Mouse (Mus musculus) cerebellum, adult 2 months (tissue): Measurements from ENCODE around the gene Mpzl2. TPM values are rescaled to one million over a fixed set of nuclear protein-coding genes. Genes with fewer than 3 reads are reported as not detected.

Source experiments
- DNase-seq, 2 experiments: peaks; one replicate each; pipeline ENCODE4 v3.0.0; 2021
- H3K27ac ChIP-seq: fragments of 200-500 bp; 2 replicates; pipeline ENCODE4 v1.5.1; 2012; ENCODE audit warnings: low read length, control low read depth, inconsistent platforms; ENCODE audit not compliant: insufficient read depth
- H3K27me3 ChIP-seq: fragments of 200-500 bp; 2 replicates; pipeline ENCODE4 v1.6.1; 2012; ENCODE audit warnings: inconsistent platforms, mild to moderate bottlenecking, low read length, moderate library complexity; ENCODE audit not compliant: control insufficient read depth, insufficient read depth
- H3K4me1 ChIP-seq: fragments of 200-500 bp; 2 replicates; pipeline ENCODE4 v1.6.1; 2011; ENCODE audit warnings: low read length; ENCODE audit not compliant: control insufficient read depth, insufficient read depth
- H3K4me3 ChIP-seq: fragments of 200-500 bp; replicated peaks from 2 replicates; pipeline ENCODE3; 2011; ENCODE audit warnings: mild to moderate bottlenecking, low read depth, low read length, control low read depth; ENCODE audit not compliant: insufficient read depth
- CTCF ChIP-seq: fragments of 200-500 bp; IDR thresholded peaks from 2 replicates; pipeline ENCODE4 v1.5.1; 2011; ENCODE audit warnings: low read depth, mild to moderate bottlenecking, control low read depth, low read length, moderate library complexity, borderline replicate concordance; ENCODE audit not compliant: insufficient read depth
- POLR2A ChIP-seq: fragments of 200-500 bp; IDR thresholded peaks from 2 replicates; pipeline ENCODE4 v1.6.1; 2011; ENCODE audit warnings: low read length, control low read depth, borderline replicate concordance; ENCODE audit not compliant: insufficient read depth
- WGBS: fragments of 180-500 bp; shearing (Covaris S2); methylation state at CpG from one replicate; pipeline ENCODE4 v1.1.7; 2018; 5-methylcytosine and 5-hydroxymethylcytosine counted together
- polyA plus RNA-seq: library from polyadenylated mRNA; depleted of rRNA; stranded (reverse); fragments of >200 nt; gene quantifications from 2 replicates; pipeline ENCODE4 v1.2.3, GENCODE M21; 2012; rRNA removed

Mpzl2 gene
- polyA plus RNA-seq, 1 experiment: 1.1 TPM

GRCm38 (mm10) chr9:45095149-45095937 is 55.7 kb downstream of the Mpzl2 start:
- no peak overlapping the region for H3K4me3 ChIP-seq
- no peak for TF ChIP-seq POLR2A
- TF ChIP-seq CTCF: no peak
- 83% methylated on average over 6 of the region's 6 CpGs for WGBS

GRCm38 (mm10) chr9:45097877-45098276 is 58.3 kb downstream of the Mpzl2 start:
- no peak for DNase-seq
- H3K4me1 ChIP-seq: no peaks in the 10 kb centered on the region
- H3K27ac ChIP-seq: no peak overlapping the region
- 75% methylated on average over 5 of the region's 5 CpGs for WGBS
- H3K27me3 ChIP-seq: no peaks in the 10 kb centered on the region; the same call in 1 of the 2 replicates
- no peak overlapping the region for H3K4me3 ChIP-seq
- TF ChIP-seq CTCF (no peak), POLR2A (no peak)

More at GRCm38 (mm10) chr9:45095149-45095937, 55.7 kb downstream of the Mpzl2 start:
- Histone ChIP-seq H3K27ac (no peak overlapping the region), H3K4me1 (0 out of 2 replicates have a peak, but pooled peaks cover 2% of the 10 kb centered on the region), H3K27me3 (no peaks in the 10 kb centered on the region)
- DNase-seq: no peak

- Histone ChIP-seq H3K27ac (no peak overlapping the region), H3K4me1 (no peaks in the 10 kb centered on the region), H3K4me3 (no peak overlapping the region), H3K27me3 (no peaks in the 10 kb centered on the region; the same call in 1 of the 2 replicates)
- no peak for DNase-seq
- WGBS: 30% methylated on average over 3 of the region's 3 CpGs
- TF ChIP-seq POLR2A: no peak
- TF ChIP-seq CTCF: no peak
Measured at GRCm38 (mm10) chr9:45098426-45098825, 58.8 kb downstream of the Mpzl2 start.

- Histone ChIP-seq H3K27me3 (no peaks in the 10 kb centered on the region; the same call in 1 of the 2 replicates), H3K27ac (no peak overlapping the region), H3K4me3 (no peak overlapping the region), H3K4me1 (no peaks in the 10 kb centered on the region)
- DNase-seq: no peak
- WGBS: 94% methylated on average over 1 of the region's 1 CpGs
- TF ChIP-seq POLR2A (no peak), CTCF (no peak)
Measured at GRCm38 (mm10) chr9:45102528-45102927, 62.9 kb downstream of the Mpzl2 start.

- Histone ChIP-seq H3K4me1 (no peaks in the 10 kb centered on the region), H3K4me3 (no peak overlapping the region), H3K27ac (no peak overlapping the region), H3K27me3 (no peaks in the 10 kb centered on the region; the same call in 1 of the 2 replicates)
- DNase-seq: no peak
- 74% methylated on average over 11 of the region's 11 CpGs for WGBS
- TF ChIP-seq POLR2A: no peak
- TF ChIP-seq CTCF: no peak
Measured at GRCm38 (mm10) chr9:45103211-45103979, 63.8 kb downstream of the Mpzl2 start.

Other genes with a start within 250 kb of the Mpzl2 start
- gene Tmem25, start 240.5 kb upstream of the Mpzl2 start, polyA plus RNA-seq: 203 and 229 TPM in 2 replicates
- 0.67 and 1.1 TPM in 2 replicates for gene Ttc36, start 236.7 kb upstream of the Mpzl2 start, polyA plus RNA-seq
- 31.3 and 39.0 TPM in 2 replicates for gene Kmt2a, start 158.5 kb upstream of the Mpzl2 start, polyA plus RNA-seq
- 989 and 996 TPM in 2 replicates for gene Atp5l, start 119.1 kb upstream of the Mpzl2 start, polyA plus RNA-seq
- gene Ube4a, start 74.2 kb upstream of the Mpzl2 start, polyA plus RNA-seq: 34.7 and 37.4 TPM in 2 replicates
- gene Cd3g, start 59.4 kb upstream of the Mpzl2 start, polyA plus RNA-seq: not detected in 2 replicates
- 0.08 and 0.10 TPM in 2 replicates for gene Cd3d, start 58.0 kb upstream of the Mpzl2 start, polyA plus RNA-seq
- gene Cd3e, start 30.2 kb upstream of the Mpzl2 start, polyA plus RNA-seq: 0.05 and 0.27 TPM in 2 replicates
- gene Mpzl3, start 15.4 kb downstream of the Mpzl2 start, polyA plus RNA-seq: 7.4 and 8.3 TPM in 2 replicates
- gene Jaml, start 39.4 kb downstream of the Mpzl2 start, polyA plus RNA-seq: 3.8 and 4.2 TPM in 2 replicates
- gene Scn2b, start 78.0 kb downstream of the Mpzl2 start, polyA plus RNA-seq: 151 and 165 TPM in 2 replicates
- 78.8 and 109 TPM in 2 replicates for gene Scn4b, start 98.6 kb downstream of the Mpzl2 start, polyA plus RNA-seq
- gene BC049352, start 142.2 kb downstream of the Mpzl2 start, polyA plus RNA-seq: 1.9 and 2.8 TPM in 2 replicates
- gene Tmprss4, start 164.3 kb downstream of the Mpzl2 start, polyA plus RNA-seq: 0.11 and 0.34 TPM in 2 replicates
- gene Il10ra, start 229.3 kb downstream of the Mpzl2 start, polyA plus RNA-seq: 4.5 and 6.0 TPM in 2 replicates